Mouse (Mus musculus): ENCODE results near the gene Slc2a4. TPM values are rescaled to one million over a fixed set of nuclear protein-coding genes. Genes with fewer than 3 reads are reported as not detected.

Gene Slc2a4
- polyA plus RNA-seq, 1 experiment from 2014 or later: 34.1 TPM

Small RNA genes lying within 50 kb of the gene (microRNA-seq; reads per million reads assigned to microRNA genes)
- not detected for gene Gm44349

Other genes starting within 250 kb of the Slc2a4 start
- 27.2 and 38.1 TPM in 2 replicates for gene Polr2a, start 189.6 kb downstream of the Slc2a4 start, polyA plus RNA-seq (2016; fragmentation: Nextera tagmentation; extraction: Ambion mirVana)
- 0.13 and 0.18 TPM in 2 replicates for gene Slc35g3, start 186.2 kb downstream of the Slc2a4 start, polyA plus RNA-seq (2016; fragmentation: Nextera tagmentation; extraction: Ambion mirVana)
- 1.9 and 2.4 TPM in 2 replicates for gene Zbtb4, start 182.3 kb downstream of the Slc2a4 start, polyA plus RNA-seq (2016; fragmentation: Nextera tagmentation; extraction: Ambion mirVana)
- gene Chrnb1, start 152.2 kb downstream of the Slc2a4 start, polyA plus RNA-seq (2016; fragmentation: Nextera tagmentation; extraction: Ambion mirVana): 15.4 and 17.1 TPM in 2 replicates
- 1.2 and 1.5 TPM in 2 replicates for gene Fgf11, start 146.3 kb downstream of the Slc2a4 start, polyA plus RNA-seq (2016; fragmentation: Nextera tagmentation; extraction: Ambion mirVana)
- gene Tmem102, start 142.6 kb downstream of the Slc2a4 start, polyA plus RNA-seq (2016; fragmentation: Nextera tagmentation; extraction: Ambion mirVana): 1.6 and 1.8 TPM in 2 replicates
- not detected in 2 replicates for gene Gm39566, start 132.9 kb downstream of the Slc2a4 start, polyA plus RNA-seq (2016; fragmentation: Nextera tagmentation; extraction: Ambion mirVana)
- gene Spem2, start 129.7 kb downstream of the Slc2a4 start, polyA plus RNA-seq (2016; fragmentation: Nextera tagmentation; extraction: Ambion mirVana): not detected in 2 replicates
- gene Spem1, start 126.0 kb downstream of the Slc2a4 start, polyA plus RNA-seq (2016; fragmentation: Nextera tagmentation; extraction: Ambion mirVana): 0.20 TPM in 1 of 2 replicates, not detected in the other
- 8.4 and 9.1 TPM in 2 replicates for gene Nlgn2, start 110.4 kb downstream of the Slc2a4 start, polyA plus RNA-seq (2016; fragmentation: Nextera tagmentation; extraction: Ambion mirVana)
- gene Tmem256, start 109.7 kb downstream of the Slc2a4 start, polyA plus RNA-seq (2016; fragmentation: Nextera tagmentation; extraction: Ambion mirVana): 346 and 353 TPM in 2 replicates
- 111 and 120 TPM in 2 replicates for gene Plscr3, start 101.8 kb downstream of the Slc2a4 start, polyA plus RNA-seq (2016; fragmentation: Nextera tagmentation; extraction: Ambion mirVana)
- gene Tnk1, start 89.5 kb downstream of the Slc2a4 start, polyA plus RNA-seq (2016; fragmentation: Nextera tagmentation; extraction: Ambion mirVana): 1.6 and 2.3 TPM in 2 replicates
- gene Tmem95, start 70.2 kb downstream of the Slc2a4 start, polyA plus RNA-seq (2016; fragmentation: Nextera tagmentation; extraction: Ambion mirVana): not detected in 2 replicates
- gene Kctd11, start 66.8 kb downstream of the Slc2a4 start, polyA plus RNA-seq (2016; fragmentation: Nextera tagmentation; extraction: Ambion mirVana): 3.7 and 4.4 TPM in 2 replicates
- gene Acap1, start 52.6 kb downstream of the Slc2a4 start, polyA plus RNA-seq (2016; fragmentation: Nextera tagmentation; extraction: Ambion mirVana): 0.90 and 1.5 TPM in 2 replicates
- 30.4 and 32.8 TPM in 2 replicates for gene 2810408A11Rik, start 47.2 kb downstream of the Slc2a4 start, polyA plus RNA-seq (2016; fragmentation: Nextera tagmentation; extraction: Ambion mirVana)
- 10.9 and 12.7 TPM in 2 replicates for gene Neurl4, start 47.1 kb downstream of the Slc2a4 start, polyA plus RNA-seq (2016; fragmentation: Nextera tagmentation; extraction: Ambion mirVana)
- 92.0 and 93.5 TPM in 2 replicates for gene Gps2, start 34.3 kb downstream of the Slc2a4 start, polyA plus RNA-seq (2016; fragmentation: Nextera tagmentation; extraction: Ambion mirVana)
- 1,762 and 1,851 TPM in 2 replicates for gene Eif5a, start 26.2 kb downstream of the Slc2a4 start, polyA plus RNA-seq (2016; fragmentation: Nextera tagmentation; extraction: Ambion mirVana)
- gene Ybx2, start 12.4 kb downstream of the Slc2a4 start, polyA plus RNA-seq (2016; fragmentation: Nextera tagmentation; extraction: Ambion mirVana): 14.0 and 15.5 TPM in 2 replicates
- 15.7 and 18.1 TPM in 2 replicates for gene Cldn7, start 16.6 kb upstream of the Slc2a4 start, polyA plus RNA-seq (2016; fragmentation: Nextera tagmentation; extraction: Ambion mirVana)
- gene Ctdnep1, start 33.0 kb upstream of the Slc2a4 start, polyA plus RNA-seq (2016; fragmentation: Nextera tagmentation; extraction: Ambion mirVana): 24.5 and 27.8 TPM in 2 replicates
- 124 and 126 TPM in 2 replicates for gene Elp5, start 34.3 kb upstream of the Slc2a4 start, polyA plus RNA-seq (2016; fragmentation: Nextera tagmentation; extraction: Ambion mirVana)
- 398 and 426 TPM in 2 replicates for gene Gabarap, start 43.0 kb upstream of the Slc2a4 start, polyA plus RNA-seq (2016; fragmentation: Nextera tagmentation; extraction: Ambion mirVana)
- 102 and 108 TPM in 2 replicates for gene Phf23, start 47.6 kb upstream of the Slc2a4 start, polyA plus RNA-seq (2016; fragmentation: Nextera tagmentation; extraction: Ambion mirVana)
- 69.4 and 69.5 TPM in 2 replicates for gene Dvl2, start 52.4 kb upstream of the Slc2a4 start, polyA plus RNA-seq (2016; fragmentation: Nextera tagmentation; extraction: Ambion mirVana)
- 65.9 and 67.1 TPM in 2 replicates for gene Acadvl, start 67.2 kb upstream of the Slc2a4 start, polyA plus RNA-seq (2016; fragmentation: Nextera tagmentation; extraction: Ambion mirVana)
- 10.6 and 13.6 TPM in 2 replicates for gene Dlg4, start 68.8 kb upstream of the Slc2a4 start, polyA plus RNA-seq (2016; fragmentation: Nextera tagmentation; extraction: Ambion mirVana)
- 1.5 and 2.3 TPM in 2 replicates for gene Asgr1, start 105.9 kb upstream of the Slc2a4 start, polyA plus RNA-seq (2016; fragmentation: Nextera tagmentation; extraction: Ambion mirVana)
- 0.22 TPM in 1 of 2 replicates, not detected in the other for gene Asgr2, start 144.5 kb upstream of the Slc2a4 start, polyA plus RNA-seq (2016; fragmentation: Nextera tagmentation; extraction: Ambion mirVana)
- not detected in 2 replicates for gene Mgl2, start 182.1 kb upstream of the Slc2a4 start, polyA plus RNA-seq (2016; fragmentation: Nextera tagmentation; extraction: Ambion mirVana)
- 0.28 TPM in 1 of 2 replicates, not detected in the other for gene Clec10a, start 208.0 kb upstream of the Slc2a4 start, polyA plus RNA-seq (2016; fragmentation: Nextera tagmentation; extraction: Ambion mirVana)